Mouse (Mus musculus): ENCODE data around the gene Susd5.
"Not testable (repeated sequence)": the region's sequence is repeated elsewhere in the genome, so short reads cannot be mapped to it uniquely, and the experiment has no call there.

Gene Susd5

DNA sequence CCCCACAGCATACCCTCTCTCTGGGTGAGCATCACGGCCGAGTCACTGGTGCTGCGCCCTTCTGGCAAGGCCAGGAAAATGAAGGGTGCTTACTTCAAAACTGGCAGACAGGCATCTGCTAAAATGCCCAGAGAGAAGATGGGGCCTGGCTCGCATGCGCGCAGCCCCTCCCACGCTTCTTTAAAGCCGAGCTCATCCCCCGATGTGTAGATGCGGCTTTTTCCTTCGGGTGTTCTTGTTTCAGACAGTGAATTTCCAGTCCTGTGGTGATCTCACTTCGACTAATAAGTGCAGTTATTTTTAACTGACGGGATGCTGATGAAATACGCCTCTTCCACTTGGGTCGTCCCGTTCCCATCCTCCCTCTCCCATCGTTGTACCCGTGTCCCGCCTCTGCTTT, 16.7 kb downstream of the Susd5 start:
- no peak for DNase-seq

DNA sequence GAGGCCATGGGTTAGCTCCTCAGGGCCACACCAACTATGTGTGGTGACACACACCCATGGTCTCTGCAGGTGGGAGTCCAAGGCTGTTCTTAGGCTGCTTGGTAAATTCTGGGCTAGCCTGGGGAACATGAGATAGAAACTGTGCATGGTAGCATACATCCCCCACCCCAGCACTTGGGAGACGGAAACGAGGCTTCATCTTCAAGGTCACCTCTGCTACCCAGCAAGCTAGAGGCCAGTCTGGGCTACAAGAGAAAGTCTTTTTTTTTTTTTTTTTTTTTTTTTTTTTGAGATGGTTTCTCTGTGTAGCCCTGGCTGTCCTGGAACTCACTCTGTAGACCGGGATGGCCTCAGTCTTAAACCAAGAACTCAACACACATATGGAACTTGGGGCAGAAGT, 29.5 kb downstream of the Susd5 start:
- DNase-seq: no peak

DNA sequence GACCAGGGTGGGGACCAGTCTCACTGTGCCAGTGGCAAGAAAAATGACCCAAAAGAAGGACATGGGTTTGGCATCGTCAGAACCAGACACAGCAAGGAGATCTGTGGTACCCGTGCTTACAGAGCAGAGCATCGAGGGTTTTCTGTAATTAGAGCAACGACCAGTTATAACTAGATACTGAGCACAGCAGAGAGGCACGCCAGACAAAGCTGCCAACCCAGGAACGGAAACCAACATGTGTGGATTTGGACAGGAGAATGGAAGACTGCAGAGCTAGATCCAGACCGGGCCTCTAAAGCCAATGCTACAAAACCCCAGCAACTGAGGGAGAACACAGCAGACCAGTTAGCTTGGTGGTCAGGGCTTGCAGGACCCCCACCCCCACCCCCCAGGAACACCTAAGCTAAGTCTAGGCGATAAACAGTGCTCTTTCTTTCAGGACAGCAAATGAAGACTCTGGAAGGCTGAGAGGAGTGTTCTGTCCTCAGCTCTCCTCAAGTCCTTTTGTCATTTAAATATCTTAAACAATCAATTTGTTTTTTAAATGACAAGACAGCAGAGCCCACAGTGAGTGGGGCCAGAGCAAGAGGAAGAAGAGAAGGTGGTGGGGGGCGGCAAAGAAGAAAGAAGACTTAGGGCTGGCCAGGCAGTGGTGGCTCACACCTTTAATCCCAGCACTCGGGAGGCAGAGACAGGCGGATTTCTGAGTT, 30.3 kb downstream of the Susd5 start:
- no peak for DNase-seq

DNA sequence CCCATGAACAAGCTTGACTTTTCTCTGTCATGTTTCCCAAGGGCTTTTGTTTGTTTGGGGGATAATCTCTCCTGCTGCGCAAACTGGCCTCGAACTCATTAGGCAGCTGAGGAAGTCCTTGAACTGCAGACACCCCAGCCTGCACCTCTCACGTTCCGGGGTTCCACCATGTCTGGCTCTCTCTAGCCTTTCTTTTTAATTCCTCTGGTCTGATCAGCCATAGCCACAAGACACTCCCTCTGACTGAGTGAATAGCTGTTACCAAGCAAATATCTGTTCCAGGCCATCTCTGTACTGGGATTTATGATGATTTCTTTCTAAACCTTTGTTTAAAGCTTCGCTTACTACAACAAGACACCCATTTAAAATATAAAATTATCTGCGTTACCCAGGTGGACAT, 31.9 kb downstream of the Susd5 start:
- not testable (repeated sequence) for DNase-seq

DNA sequence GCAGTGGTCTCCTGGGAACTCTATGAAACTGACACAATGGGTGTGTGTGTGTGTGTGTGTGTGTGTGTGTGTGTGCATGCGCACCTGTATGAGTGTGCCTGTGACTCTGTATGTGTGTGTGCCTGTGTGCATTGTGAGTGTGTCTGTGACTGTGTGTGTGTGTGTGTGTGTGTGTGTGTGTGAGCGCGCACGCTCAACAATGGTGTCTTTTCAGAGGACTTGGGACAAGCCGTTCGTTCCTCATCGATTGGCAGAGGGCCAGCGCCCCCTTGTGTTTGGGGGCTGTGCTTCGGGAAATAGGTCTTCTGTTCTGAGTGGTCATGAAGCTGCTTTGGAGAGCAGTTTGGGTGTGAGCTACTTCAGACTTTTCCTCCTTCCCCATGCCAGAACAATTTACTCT, 35.2 kb downstream of the Susd5 start:
- peak in 1 of 2 experiments; percentile 6 for DNase-seq

DNA sequence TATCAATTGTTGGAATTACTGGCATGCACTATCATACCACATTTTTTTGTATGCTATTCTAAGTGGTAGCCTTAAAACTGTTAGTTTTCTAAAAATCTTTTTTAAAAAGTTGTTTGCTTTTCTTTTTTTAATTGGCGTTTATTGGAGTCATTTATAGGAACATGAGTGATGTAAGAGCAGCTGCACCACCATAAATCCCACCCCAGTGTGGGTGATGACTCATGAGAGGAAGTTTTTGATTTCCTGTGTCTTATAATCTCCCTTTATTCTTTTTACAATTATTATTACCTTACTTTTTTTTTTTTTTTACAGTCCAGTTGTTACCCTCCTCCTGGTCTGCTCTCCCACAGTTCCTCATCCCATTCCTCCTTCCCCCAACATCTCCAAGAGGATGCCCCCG, 37.9 kb downstream of the Susd5 start:
- DNase-seq: no peak

DNA sequence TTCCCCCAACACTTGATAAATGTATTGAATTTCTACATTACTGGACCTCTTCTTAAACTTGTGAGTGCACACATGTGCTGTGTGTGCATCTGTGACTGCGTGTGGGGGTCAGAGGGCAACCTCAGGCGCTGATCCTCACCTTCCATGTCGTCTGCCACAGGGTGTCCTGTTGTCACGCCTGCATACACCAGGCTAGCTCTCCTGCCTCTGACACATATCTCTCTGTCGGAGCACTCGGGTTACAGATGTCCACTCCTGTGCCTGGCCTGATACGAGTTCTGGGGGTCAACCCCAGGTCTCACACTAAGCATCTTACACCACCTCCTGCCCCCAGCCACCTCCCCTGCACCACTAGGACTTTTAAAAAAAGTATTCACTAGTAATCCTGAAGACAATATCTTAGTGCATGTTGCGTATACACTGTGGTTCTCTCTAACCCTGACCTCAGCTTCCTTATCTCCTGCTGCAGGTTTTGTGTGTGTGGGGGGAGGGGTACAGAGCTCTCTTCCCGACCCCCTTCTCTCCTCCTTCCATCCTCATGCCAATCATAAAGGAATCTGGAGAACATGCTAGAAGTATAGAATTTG, 41.9 kb downstream of the Susd5 start:
- DNase-seq: no peak

DNA sequence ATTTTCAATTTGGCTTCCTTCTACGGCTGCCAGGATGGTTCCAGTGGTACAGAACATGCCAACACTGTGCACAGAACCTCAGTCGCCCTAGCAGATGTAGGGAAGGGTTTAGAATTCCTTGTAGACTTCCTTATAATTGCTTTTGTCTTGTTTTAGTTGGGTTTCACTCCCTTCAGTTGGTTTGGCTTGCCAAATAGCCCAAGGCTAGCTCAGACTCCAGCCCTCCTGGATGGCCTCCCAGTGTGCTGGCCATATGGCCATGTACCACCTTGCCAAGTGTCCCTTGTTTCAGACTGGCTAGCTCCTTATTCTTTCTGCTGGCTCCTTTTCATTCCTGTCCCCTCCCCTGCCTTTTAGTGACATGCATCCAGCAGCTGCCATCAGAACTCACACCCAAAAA, 53.3 kb downstream of the Susd5 start:
- no peak for DNase-seq

DNA sequence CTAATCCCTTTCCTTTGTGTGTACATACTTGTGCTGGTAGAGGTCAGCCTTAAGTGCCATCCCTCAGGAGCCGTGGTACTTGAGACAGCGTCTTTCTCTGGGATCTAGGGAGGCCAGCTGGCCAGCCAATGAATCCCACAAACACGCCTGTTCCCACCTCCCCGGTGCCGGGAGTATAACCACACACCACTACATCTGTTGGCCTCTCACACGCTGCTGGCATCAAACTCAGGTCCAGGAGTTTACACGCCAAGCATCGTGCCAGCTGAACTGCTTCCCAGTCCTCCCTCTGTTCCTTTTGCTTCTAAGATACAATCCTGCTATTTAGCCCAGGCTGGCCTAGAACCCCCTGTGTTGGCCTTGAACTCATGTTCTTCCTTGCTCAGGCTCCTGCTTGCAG, 54.2 kb downstream of the Susd5 start:
- no peak for DNase-seq

DNA sequence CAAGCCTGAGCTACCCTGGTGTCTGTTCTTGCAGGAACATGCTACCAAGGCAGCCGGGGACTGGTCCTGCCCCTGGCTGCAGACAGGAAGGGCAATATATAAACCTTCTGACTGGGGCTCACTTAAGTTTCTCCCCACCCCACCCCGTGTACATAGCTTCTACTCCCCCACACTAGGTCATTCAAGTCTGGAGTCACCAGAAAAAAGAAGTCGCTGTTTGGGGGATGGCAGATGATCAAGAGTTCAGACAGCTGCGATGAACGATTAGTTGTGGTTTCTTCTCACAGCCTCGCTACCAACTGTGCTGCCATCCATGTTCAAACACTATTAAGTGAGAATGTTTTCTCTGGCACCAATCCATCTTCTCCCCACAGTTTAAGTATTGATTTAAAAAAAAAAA, 55.3 kb downstream of the Susd5 start:
- no peak for DNase-seq

DNA sequence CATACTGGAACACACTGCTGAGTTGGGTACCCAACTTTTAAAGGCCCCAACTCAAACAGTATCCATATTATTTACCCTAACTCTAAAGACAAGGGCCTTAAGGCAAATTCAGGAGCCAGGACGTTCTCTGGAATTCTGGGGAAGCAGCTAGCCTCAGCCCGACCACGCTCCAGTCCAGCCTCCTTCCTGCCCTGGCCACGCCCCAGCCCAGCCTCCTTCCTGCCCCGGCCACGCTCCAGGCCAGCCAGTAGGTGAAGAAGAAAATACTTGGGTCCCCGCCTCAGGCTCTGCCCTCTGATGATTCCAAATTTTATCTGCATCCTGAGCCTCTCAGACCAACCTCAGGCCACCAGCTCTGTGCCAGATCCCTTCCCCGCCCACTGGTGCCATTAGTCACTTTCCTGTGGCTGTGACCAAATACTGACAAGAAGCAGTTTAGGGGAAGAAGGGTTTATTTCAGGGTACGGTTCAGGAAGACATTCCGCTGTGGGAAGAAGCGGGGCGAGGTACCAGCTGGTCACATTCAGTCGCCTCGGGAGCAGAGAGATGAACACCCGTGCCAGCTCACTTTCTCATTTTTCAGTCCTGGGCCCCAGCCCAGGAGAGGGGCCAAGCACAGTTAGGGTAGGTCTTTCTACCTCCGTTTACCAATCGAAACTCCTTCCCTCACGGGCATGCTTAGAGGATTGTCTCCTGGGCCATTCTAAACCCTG, 57.1 kb downstream of the Susd5 start:
- DNase-seq: no peak

DNA sequence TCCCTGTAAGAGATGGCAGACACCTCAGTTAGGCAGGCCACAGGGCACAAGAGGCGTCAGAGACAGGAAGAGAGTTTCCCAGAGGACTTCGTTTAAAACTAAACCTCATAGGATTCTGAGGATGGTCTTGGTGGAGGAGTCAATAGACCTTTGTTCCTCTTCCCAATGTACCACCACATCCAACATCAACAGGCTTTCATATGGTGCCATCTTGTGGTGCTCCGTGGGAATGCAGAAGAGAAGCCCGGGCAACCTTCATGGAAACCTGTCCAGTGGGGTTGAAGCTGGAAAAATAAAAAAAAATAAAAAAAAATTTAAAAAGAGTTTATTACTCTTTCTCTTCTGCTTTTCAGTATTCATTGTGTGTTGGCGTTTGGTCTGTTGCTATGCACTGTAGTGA, 59.7 kb downstream of the Susd5 start:
- DNase-seq: peak; percentile 56 to 73

DNA sequence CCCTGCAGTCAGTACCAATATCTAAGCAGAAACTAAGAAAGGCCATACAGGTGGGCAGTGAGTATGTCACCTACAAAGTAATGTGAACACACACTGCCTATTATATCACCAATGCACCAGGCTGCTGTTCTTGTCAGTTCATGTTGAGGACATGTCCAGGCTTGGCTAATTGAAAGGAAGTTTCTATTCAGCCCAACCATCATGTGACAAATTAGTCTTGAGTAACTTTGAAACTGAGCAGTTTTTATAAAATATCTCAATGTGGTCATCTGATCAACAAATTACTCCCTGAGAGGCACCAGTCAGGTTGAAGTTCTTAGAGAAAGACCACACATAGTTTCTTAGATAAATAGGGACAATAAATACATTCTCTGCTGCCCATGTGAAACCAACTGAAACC, 65.9 kb downstream of the Susd5 start:
- not testable (repeated sequence) for DNase-seq

DNA sequence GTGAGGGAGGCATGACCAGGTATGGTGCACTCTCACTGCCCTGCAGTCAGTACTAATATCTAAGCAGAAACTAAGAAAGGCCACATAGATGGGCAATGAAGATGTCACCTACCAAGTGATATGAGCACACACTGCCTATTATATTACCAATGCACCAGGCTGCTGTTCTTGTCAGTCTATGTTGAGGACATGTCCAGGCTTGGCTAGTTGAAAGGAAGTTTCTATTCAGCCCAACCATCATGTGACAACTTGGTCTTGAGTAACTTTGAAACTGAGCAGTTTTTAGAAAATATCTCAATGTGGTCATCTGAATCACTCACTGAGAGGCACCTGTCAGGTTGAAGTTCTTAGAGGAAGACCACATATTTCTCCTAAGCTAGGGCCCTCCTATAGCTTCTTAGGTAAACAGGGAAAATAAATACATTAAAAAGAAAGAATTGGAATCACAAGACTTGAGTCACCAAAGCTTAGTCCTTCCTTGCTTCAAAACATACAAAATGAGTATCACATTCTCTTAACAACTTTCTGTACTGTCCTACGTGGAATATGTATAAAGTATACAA, 72.4 kb downstream of the Susd5 start:
- DNase-seq: not testable (repeated sequence)
